Mouse (Mus musculus) cortical plate, adult 2 months (tissue): Measurements from ENCODE around the gene Bcat2. TPM values are rescaled to one million over a fixed set of nuclear protein-coding genes. Genes with fewer than 3 reads are reported as not detected.

Source experiments
- H3K27ac ChIP-seq: fragments of 200-500 bp; 2 replicates; pipeline ENCODE4 v1.5.1; 2012; ENCODE audit warnings: low read length, control low read depth, inconsistent platforms; ENCODE audit not compliant: insufficient read depth
- H3K4me1 ChIP-seq: fragments of 200-500 bp; 2 replicates; pipeline ENCODE4 v1.6.1; 2011; ENCODE audit warnings: low read length; ENCODE audit not compliant: control insufficient read depth, insufficient read depth
- H3K4me3 ChIP-seq: fragments of 200-500 bp; 2 replicates; pipeline ENCODE4 v1.5.1; 2011; ENCODE audit warnings: mild to moderate bottlenecking, low read length, control low read depth; ENCODE audit not compliant: insufficient read depth
- CTCF ChIP-seq: fragments of 200-500 bp; IDR thresholded peaks from 2 replicates; pipeline ENCODE4 v1.5.1; 2011; ENCODE audit warnings: mild to moderate bottlenecking, control low read depth, low read length; ENCODE audit not compliant: insufficient read depth; ENCODE audit errors: extremely low read depth
- POLR2A ChIP-seq: fragments of 200-500 bp; IDR thresholded peaks from 2 replicates; pipeline ENCODE4 v1.6.1; 2011; ENCODE audit warnings: mild to moderate bottlenecking, low read length, control low read depth; ENCODE audit not compliant: insufficient read depth; ENCODE audit errors: extremely low read depth
- polyA plus RNA-seq: library from polyadenylated mRNA; depleted of rRNA; stranded (reverse); fragments of >200 nt; gene quantifications from 2 replicates; pipeline ENCODE4 v1.2.3, GENCODE M21; 2012

Bcat2 gene
- polyA plus RNA-seq, 1 experiment: 26.5 TPM

DNA sequence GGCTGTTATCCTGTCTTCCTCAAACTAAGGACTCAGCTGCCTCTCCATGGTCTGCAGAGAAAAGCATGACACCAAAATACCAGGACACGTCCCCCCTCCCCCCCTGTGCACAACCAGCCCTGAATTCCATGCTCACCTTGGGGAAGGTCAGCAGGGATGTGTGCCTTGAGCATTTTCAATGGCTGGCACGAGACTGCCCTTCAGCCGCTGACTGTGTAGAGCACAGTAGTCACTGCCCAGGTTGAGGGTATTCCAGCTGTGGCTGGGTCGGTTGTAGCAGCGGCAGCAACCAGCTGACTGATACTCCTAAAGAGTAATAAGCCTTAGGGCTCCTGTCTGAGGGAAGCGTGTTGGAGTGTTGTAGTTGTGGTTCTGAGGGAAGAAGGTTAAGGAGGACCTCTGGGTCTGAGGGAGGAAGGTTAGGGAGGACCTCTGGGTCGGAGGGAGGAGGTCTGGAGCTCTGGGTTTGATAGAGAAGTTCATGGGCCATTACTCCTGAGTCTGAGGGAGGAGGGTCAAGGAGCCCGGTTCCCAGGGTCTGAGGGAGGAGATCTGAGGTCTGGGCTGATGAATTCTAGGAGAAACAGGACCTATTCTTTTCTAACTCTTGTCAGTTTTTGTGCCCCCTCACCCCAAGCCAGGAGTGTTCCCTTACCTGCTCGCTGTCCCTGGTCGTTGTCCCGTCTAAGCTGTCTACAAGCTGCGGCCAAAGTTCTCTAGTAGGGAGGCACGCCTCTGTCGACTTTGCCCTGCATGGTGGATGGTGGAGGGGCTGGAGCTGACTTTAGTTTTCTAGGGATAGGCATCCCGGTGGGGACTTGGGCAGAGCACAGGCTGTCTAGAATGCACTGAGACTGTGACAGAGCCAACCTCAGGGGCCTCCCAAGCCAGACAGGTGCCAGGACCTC is 4.8 kb downstream of the Bcat2 start:
- TF ChIP-seq CTCF: no peak
- no peak for TF ChIP-seq POLR2A
- no peak overlapping the region for H3K4me3 ChIP-seq
- H3K4me1 ChIP-seq: peaks cover 1% of the 10 kb centered on the region
- H3K27ac ChIP-seq: no peak overlapping the region

DNA sequence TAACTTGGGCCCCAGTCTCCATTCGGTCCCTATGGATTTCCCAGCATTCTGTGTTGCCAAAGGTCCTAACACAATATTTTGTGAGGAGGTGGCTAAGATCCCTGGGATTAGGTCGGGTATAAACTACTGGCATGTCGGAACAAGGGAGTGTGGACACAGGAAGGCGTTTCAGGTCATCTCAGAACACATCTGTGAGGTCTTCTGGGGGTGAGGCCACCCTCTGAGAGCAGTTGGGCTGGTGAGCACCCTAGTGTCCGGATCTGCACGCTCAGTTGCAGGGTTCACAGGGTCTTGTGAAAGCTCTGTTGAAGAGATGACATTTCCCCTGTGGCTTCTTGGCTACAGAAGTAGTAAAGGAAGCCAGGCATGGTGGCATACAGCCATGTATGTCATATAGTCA is 16.0 kb downstream of the Bcat2 start:
- TF ChIP-seq POLR2A (no peak), CTCF (no peak)
- no peak overlapping the region for H3K4me3 ChIP-seq
- H3K27ac ChIP-seq: no peak overlapping the region
- H3K4me1 ChIP-seq: no peaks in the 10 kb centered on the region

DNA sequence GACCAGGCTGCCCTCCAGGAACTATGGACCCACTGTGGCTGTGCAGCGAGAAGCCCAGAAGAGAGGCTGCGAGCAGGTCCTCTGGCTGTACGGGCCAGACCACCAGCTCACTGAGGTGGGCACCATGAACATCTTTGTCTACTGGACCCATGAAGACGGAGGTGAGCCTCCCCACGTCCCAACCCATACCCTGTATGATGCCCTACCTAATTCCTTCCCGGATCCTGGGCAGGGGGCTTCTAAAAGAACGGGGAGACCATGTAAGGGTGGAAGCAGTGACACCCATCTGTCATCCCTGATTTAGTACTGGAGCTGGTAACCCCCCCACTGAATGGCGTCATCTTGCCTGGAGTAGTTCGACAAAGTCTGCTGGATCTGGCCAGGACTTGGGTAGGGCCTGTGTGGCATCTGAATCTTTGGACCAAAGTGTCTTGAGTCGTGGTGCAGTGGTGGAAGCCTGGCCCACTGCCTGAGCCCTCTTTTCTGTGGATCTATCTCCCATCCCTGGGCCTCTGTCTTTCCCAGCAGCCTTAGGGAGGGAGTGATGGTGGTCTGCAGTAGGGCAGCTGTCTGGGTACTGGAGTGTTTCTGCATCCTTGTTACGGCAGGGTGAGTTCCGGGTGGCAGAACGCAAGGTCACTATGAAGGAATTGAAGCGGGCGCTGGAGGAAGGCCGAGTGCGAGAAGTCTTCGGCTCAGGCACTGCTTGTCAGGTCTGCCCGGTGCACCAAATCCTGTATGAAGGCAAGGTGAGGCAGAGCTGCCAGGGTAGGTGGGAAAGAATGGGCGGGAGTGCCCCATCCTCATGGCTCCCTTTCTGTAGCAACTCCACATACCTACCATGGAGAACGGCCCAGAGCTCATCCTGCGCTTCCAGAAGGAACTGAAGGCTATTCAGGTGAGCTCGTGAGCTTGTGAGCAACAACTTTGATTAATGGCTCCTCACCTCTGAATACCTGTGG is 18.0 kb downstream of the Bcat2 start:
- Histone ChIP-seq H3K4me1 (no peaks in the 10 kb centered on the region), H3K4me3 (no peak overlapping the region), H3K27ac (no peak overlapping the region)
- TF ChIP-seq POLR2A: no peak

DNA sequence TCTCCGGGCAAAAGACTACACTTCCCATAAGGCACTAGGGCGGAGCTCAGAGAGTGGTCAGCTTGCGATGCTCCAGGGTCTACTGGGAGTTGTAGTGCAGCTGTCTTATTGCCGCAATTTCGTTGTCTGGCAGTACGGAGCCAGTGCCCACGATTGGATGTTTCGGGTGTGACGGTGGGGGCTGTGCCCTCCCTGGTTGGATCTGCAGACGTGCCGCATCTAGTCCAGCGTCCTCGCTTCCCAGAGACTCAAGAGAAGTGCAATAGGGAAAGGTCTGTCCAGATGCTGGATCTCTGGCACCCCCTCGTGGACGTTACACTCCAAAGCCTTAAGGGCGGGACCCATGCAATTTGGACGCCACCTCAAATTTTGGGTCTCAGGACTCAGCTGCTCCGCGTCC is 19.2 kb downstream of the Bcat2 start:
- Histone ChIP-seq H3K4me1 (no peaks in the 10 kb centered on the region), H3K27ac (no peak overlapping the region), H3K4me3 (peak overlapping the region; percentile 28; the same call in 1 of the 2 replicates)
- TF ChIP-seq CTCF (peak; percentile 87), POLR2A (peak; percentile 76; the same call in 1 of the 2 replicates)

DNA sequence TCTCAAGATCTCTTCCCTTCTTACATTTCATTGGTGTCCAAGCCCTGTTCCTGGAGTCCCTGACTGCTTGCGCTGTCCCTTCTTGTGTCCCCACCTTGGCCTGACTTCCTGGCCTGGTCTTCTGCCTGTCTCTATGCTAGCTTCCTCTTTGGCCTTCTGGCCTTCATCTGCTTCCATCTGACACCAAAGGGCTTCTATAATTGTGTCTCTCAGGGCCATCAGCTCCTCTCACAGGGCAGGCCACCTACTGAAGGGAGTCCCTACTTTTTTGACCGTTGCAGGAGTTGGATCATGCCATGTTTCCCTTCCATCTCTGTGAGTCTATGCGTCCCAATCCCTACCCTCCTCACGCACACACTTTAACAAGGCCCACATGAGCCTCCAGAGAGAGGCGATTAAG is 19.9 kb downstream of the Bcat2 start:
- Histone ChIP-seq H3K4me1 (no peaks in the 10 kb centered on the region), H3K4me3 (no peak overlapping the region), H3K27ac (no peak overlapping the region)

DNA sequence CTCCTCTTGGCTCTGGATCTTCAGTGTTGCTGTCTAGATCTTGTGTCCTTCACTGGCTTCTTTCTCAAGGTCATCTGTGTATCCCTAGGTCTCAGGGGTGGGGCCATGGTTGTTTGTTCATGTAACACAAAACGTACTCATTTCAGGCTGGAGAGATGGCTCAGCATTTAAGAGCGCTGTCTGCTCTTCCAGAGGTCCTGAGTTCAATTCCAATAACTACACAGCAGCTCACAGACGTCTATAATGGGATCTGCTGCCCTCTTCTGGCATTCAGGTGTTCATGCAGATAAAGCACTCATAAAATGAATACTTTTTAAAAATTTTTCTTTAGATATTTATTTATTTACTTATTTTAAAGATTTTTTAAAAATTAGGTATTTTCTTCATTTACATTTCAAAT is 20.9 kb downstream of the Bcat2 start:
- Histone ChIP-seq H3K4me3 (no peak overlapping the region), H3K27ac (no peak overlapping the region), H3K4me1 (no peaks in the 10 kb centered on the region)
- TF ChIP-seq CTCF: no peak
- TF ChIP-seq POLR2A: no peak

More for the DNA sequence above, 19.9 kb downstream of the Bcat2 start:
- no peak for TF ChIP-seq CTCF
- TF ChIP-seq POLR2A: no peak

DNA sequence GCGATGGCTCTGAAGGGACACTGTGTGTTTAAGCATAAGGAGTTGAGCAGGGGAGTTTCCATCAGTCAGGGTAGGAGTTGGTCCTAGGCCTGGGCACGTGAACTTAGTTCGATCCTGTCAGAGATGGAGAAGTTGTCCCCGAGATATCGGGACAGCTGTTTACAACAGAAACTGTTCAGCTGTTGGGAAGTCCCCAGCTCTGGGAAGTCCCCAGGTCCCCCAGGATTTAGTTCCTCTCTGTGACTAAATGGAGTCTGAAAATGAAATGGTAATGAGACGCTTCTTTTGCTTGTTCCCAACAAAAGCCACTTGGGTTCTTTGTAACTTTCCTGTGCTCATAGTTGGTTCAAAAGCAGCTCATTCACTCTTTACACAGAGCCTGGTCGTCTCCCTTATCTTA is 21.9 kb downstream of the Bcat2 start:
- Histone ChIP-seq H3K4me3 (no peak overlapping the region), H3K4me1 (no peaks in the 10 kb centered on the region), H3K27ac (no peak overlapping the region)
- TF ChIP-seq CTCF: no peak
- no peak for TF ChIP-seq POLR2A

DNA sequence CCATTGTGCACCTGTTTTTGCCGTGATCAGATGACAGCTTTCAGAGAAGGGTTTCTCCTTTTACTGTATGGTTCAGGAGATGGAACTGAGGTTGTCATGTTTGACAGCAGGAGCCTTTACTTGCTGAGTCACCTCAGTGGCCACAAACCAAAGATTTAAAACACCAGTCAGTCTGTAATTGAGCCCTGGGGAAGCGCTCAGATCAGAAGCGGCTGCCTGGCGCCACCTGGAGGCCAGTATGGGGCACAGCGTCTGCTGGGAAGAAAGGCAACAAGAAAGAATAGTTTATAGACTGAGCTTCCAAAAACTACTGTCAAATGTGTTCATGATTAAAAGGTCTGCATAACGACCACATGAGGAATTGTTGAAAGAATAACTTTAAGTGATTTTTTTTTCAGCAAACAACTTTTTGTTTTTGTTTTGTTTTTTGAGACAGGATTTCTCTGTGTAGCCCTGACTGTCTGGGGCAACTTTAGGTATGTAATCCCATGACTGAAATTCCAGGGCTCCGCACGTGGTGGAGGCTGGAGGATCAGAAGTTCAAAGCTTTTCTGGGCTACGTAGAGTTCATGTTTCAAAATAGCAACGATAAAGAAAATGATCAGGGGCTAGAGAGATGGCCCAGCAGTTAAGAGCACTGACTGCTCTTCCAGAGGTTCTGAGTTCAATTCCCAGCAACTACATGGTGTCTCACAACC is 23.3 kb downstream of the Bcat2 start:
- Histone ChIP-seq H3K27ac (no peak overlapping the region), H3K4me3 (no peak overlapping the region), H3K4me1 (no peaks in the 10 kb centered on the region)
- TF ChIP-seq POLR2A: no peak
- peak; percentile 78 for TF ChIP-seq CTCF

DNA sequence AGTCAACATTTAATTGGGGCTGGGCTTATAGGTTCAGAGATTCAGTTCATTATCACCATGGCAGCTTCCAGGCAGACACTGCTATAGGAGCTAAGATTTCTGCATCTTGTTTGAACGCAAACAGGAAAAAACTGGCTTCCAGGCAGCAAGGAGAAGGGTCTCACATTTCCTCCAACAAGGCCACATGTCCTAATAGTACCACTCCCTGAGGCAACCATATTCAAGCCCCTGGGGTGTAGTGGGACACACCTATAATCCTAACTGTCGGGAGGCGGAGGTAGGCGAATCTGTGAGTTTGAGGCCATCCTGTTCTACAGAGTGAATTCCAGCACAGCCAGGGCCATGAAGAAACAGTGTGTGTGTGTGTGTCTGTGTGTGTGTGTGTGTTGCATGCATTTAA is 25.2 kb downstream of the Bcat2 start:
- no peak overlapping the region for H3K27ac ChIP-seq
- TF ChIP-seq POLR2A (no peak), CTCF (no peak)
- no peaks in the 10 kb centered on the region for H3K4me1 ChIP-seq
- no peak overlapping the region for H3K4me3 ChIP-seq

DNA sequence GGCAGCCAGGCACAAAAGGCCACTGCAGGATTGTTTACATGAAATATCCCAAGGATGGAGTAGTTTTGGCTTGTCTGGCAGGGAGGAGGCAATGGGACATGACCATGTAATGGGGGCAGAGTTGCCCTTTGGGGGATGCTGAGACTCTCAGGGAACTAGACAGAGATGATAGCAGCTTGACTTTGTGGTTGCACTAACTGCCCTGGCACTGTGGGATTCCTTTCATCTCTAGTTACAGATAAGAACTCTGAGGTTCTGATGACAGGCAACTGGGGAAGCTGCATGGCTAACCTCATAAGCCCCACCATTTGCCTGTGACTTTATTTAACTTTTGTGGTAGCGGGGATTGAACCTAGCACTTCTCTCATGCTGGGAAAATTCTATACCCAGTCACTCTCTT is 26.2 kb downstream of the Bcat2 start:
- H3K4me1 ChIP-seq: no peaks in the 10 kb centered on the region
- no peak overlapping the region for H3K4me3 ChIP-seq
- TF ChIP-seq CTCF (no peak), POLR2A (no peak)
- no peak overlapping the region for H3K27ac ChIP-seq
